Mouse (Mus musculus) forebrain, embryonic 16.5 days (tissue): ENCODE measurements at regions not wholly inside any gene's neighbourhood (a gene's known extent, or its start where the extent isn't known, plus 50 kb on each side); places are given as distances from the start of the nearest gene placed in this dataset.

Source experiments
- ATAC-seq: fragments of 200-750 bp; cut with Nextera tagmentation; 2 replicates; pipeline ENCODE4 v1.8.0; 2017; ENCODE audit warnings: mild to moderate bottlenecking, moderate library complexity
- H3K27ac ChIP-seq: fragments of 300-500 bp; sonication (generic); 2 replicates; pipeline ENCODE4 v1.5.1; 2014; ENCODE audit warnings: low read length, control low read depth
- H3K27me3 ChIP-seq: fragments of 300-500 bp; sonication (generic); replicated peaks from 2 replicates; pipeline ENCODE4 v1.6.1; 2014; ENCODE audit warnings: low read length; ENCODE audit not compliant: control insufficient read depth, insufficient read depth
- H3K36me3 ChIP-seq: fragments of 300-500 bp; sonication (generic); 2 replicates; pipeline ENCODE4 v1.6.1; 2014; ENCODE audit not compliant: control insufficient read depth, insufficient read depth
- H3K4me1 ChIP-seq: fragments of 300-500 bp; sonication (generic); replicated peaks from 2 replicates; pipeline ENCODE4 v1.6.1; 2014; ENCODE audit warnings: low read length; ENCODE audit not compliant: control insufficient read depth, insufficient read depth
- H3K4me2 ChIP-seq: fragments of 300-500 bp; sonication (generic); 2 replicates; pipeline ENCODE4 v1.6.1; 2014; ENCODE audit warnings: mild to moderate bottlenecking, low read length, control low read depth
- H3K4me3 ChIP-seq: fragments of 300-500 bp; sonication (generic); replicated peaks from 2 replicates; pipeline ENCODE4 v1.5.1; 2014; ENCODE audit warnings: mild to moderate bottlenecking, low read length, control low read depth
- H3K9ac ChIP-seq: fragments of 300-500 bp; sonication (generic); replicated peaks from 2 replicates; pipeline ENCODE4 v1.6.1; 2014; ENCODE audit warnings: low read depth, low read length, control low read depth
- H3K9me3 ChIP-seq: fragments of 300-500 bp; sonication (generic); 2 replicates; pipeline ENCODE4 v1.6.1; 2016; ENCODE audit warnings: low read length; ENCODE audit not compliant: control insufficient read depth
- whole genome bisulfite sequencing: fragments of 180-500 bp; shearing (Covaris S2); extraction: QIAGEN DNeasy Blood & Tissue Kit; methylation state at CpG from one replicate; pipeline ENCODE4 v1.1.7; 2014; 5-methylcytosine and 5-hydroxymethylcytosine counted together

DNA sequence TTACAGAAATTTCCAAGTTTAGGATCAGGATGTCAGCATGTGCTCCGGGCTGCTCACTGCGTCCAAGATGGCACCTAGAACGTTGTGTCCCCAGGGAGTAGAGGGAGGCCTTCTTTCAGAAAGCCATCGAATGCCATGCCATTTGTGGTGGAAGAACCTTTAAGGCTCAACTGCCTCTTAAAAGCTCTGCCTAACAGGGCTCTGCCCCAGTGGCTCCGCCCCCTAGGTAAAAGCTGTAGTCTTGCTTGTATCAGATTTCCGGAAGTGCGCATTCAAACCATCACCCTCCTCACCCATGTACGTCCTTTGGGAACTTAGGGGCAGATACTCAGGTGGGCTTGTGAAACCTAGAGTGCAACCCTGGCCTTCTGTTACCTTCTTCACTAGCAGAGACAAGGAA is 54.0 kb upstream of the Psmd7 start:
- no peak overlapping the region for H3K9ac ChIP-seq
- no peak for ATAC-seq
- no peak overlapping the region for H3K4me3 ChIP-seq
- no peaks in the 10 kb centered on the region for H3K27me3 ChIP-seq
- H3K9me3 ChIP-seq = no peaks in the 10 kb centered on the region
- H3K27ac ChIP-seq = no peak overlapping the region
- H3K4me1 ChIP-seq = no peaks in the 10 kb centered on the region
- WGBS = 85% methylated on average over 8 of the region's 8 CpGs
- H3K4me2 ChIP-seq = no peak overlapping the region
- H3K36me3 ChIP-seq = no peaks in the 10 kb centered on the region

DNA sequence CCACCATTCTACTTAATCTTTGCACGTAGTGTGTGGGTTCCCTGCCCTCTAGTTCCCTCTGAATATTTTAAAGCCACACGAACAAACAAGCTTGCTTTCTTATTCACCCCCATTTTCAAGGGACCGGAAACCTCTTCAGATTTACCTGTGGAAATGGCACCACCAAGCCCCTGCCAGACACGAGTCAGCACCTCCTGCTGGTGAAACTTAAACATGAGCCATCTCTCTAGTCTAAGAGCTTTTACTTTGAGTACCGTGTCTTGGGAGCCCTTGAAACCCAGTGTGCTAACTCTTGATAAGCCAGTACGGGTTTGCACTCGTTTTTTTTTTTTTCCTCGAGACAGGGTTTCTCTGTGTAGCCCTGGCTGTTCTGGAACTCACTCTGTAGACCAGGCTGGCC is 59.7 kb upstream of the Psmd7 start:
- H3K9me3 ChIP-seq = no peaks in the 10 kb centered on the region
- no peak overlapping the region for H3K27ac ChIP-seq
- H3K9ac ChIP-seq = no peak overlapping the region
- WGBS = 85% methylated on average over 8 of the region's 8 CpGs
- no peak overlapping the region for H3K4me3 ChIP-seq
- no peaks in the 10 kb centered on the region for H3K36me3 ChIP-seq
- no peaks in the 10 kb centered on the region for H3K4me1 ChIP-seq
- H3K4me2 ChIP-seq = no peak overlapping the region
- no peaks in the 10 kb centered on the region for H3K27me3 ChIP-seq
- ATAC-seq = no peak

DNA sequence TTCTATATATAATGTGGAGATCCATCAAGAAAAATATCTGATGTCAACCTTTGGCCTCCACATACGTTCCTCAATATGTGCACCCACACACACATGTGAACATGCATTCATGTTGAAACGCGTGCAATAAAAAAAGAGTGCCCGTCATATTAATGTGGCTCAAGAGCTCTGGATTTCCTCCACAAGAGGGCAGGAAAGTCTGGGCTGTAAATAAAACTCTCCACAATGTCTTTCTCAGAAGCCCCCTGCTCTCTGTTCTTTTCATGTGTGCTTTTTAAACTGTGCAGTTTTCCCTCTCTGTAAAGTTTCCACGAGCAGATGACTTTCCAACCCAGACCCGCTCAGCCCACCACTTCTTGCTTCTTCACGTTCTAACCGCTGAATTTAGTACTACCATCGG is 62.0 kb upstream of the Psmd7 start:
- Histone ChIP-seq H3K27ac (no peak overlapping the region), H3K4me1 (no peaks in the 10 kb centered on the region), H3K9ac (no peak overlapping the region), H3K4me3 (no peak overlapping the region), H3K27me3 (no peaks in the 10 kb centered on the region), H3K9me3 (no peaks in the 10 kb centered on the region), H3K36me3 (no peaks in the 10 kb centered on the region), H3K4me2 (no peak overlapping the region)
- ATAC-seq = no peak
- 89% methylated on average over 9 of the region's 9 CpGs for WGBS

DNA sequence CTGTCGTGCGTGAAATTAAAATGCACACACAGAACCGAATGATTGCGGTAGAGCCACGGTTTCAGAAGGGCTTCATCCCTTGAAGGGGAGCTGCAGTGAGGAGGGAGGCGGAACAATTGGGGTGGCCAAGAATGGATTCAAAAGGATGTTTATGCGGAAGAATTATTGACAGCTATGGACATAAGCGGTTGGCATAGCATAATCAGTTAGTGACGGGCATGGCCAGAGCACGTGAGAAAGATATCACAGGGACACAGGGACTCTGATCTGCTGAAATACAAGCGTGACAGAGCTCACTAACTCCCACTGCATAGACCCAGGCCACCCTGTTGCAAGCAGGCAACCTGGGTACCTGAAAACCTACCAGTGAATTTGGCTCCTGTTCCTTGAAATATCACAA is 63.2 kb upstream of the Psmd7 start:
- Histone ChIP-seq H3K27me3 (no peaks in the 10 kb centered on the region), H3K36me3 (no peaks in the 10 kb centered on the region), H3K4me1 (no peaks in the 10 kb centered on the region), H3K4me3 (no peak overlapping the region), H3K4me2 (no peak overlapping the region), H3K27ac (no peak overlapping the region), H3K9me3 (no peaks in the 10 kb centered on the region), H3K9ac (no peak overlapping the region)
- ATAC-seq = no peak
- WGBS = 83% methylated on average over 11 of the region's 11 CpGs

DNA sequence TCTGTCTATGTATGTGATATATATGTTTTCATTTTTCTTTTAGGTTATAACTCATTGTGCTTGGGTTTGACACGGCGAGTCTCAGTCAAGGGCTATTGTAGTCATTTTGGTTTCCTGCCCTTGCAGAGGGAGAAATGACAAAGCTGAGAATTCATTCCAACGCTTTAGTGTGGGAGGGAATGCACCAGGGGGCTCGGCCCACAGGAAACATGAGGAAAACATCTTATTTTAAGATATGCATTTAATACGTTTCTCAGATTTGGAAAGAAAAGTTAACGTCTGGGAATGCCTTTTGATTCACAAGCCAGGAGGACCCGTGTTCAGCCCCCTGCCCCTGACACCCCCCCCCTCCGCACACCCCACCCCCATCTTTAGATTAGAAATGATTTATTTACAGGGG is 64.0 kb upstream of the Psmd7 start:
- Histone ChIP-seq H3K4me1 (no peaks in the 10 kb centered on the region), H3K36me3 (no peaks in the 10 kb centered on the region), H3K4me2 (no peak overlapping the region), H3K4me3 (no peak overlapping the region), H3K9ac (no peak overlapping the region), H3K27ac (no peak overlapping the region), H3K9me3 (no peaks in the 10 kb centered on the region), H3K27me3 (no peaks in the 10 kb centered on the region)
- 82% methylated on average over 8 of the region's 8 CpGs for WGBS
- ATAC-seq = no peak

DNA sequence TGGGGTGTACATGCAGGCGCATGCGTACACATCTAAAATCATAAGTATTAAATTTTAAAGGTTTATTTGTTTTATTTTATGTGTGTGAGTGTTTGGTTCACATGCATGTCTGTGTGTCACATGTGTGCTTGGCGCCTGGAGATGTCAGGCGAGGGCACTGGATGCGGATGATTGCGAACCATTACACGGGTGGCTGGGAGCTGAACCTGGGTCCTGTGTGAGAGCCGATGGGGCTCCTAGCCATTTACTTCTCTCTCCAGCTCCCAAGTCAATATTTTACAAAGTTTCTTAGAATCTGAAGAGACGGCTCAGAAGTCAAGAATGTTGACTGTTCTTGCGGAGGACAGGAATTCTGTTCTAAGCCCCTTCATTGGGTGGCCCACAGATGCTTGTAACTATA is 65.4 kb upstream of the Psmd7 start:
- Histone ChIP-seq H3K9ac (no peak overlapping the region), H3K4me3 (no peak overlapping the region), H3K27me3 (no peaks in the 10 kb centered on the region), H3K4me2 (no peak overlapping the region), H3K4me1 (no peaks in the 10 kb centered on the region), H3K36me3 (no peaks in the 10 kb centered on the region), H3K27ac (no peak overlapping the region), H3K9me3 (no peaks in the 10 kb centered on the region)
- no peak for ATAC-seq
- WGBS = 92% methylated on average over 10 of the region's 10 CpGs

DNA sequence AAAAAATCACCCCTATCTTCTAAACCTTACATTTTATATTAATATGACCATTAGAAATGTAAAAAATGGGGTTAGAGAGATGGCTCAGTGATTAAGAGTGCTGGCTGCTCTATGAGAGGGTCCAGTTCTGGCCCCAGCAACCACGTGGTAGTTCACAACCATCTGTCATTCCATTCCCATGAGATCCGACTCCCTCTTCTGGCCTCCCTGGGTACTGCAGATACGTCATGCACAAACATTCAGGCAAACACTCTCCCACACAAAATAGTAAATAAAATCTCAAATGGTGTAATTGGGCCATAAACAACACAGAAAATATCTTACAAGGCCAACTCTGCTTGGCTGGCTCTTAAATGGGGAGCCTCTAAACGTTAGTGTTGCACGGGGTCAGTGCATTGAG is 68.4 kb upstream of the Psmd7 start:
- Histone ChIP-seq H3K4me2 (no peak overlapping the region), H3K27ac (no peak overlapping the region), H3K9me3 (no peaks in the 10 kb centered on the region), H3K36me3 (no peaks in the 10 kb centered on the region), H3K4me1 (no peaks in the 10 kb centered on the region), H3K27me3 (no peaks in the 10 kb centered on the region), H3K4me3 (no peak overlapping the region), H3K9ac (no peak overlapping the region)
- WGBS = 74% methylated on average over 5 of the region's 5 CpGs
- no peak for ATAC-seq

DNA sequence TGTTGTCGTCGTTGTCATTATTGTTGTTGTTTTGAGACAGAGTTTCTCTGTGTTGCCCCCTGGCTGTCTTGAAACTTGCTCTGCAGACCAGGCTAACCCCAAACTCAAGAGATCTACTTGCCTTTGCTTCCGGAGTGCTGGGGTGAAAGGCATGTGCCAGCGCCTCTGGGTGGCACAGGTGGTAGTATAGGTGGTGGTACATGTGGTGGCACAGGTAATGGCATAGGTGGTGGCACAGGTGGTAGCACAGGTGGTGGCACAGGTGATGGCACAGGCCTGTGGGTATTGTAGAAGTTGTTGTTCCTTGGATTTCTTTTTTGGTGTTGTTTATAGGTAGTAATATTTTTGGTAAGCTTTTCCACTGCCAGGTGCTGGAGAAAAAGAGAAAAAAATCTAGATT is 69.5 kb upstream of the Psmd7 start:
- Histone ChIP-seq H3K4me3 (no peak overlapping the region), H3K36me3 (no peaks in the 10 kb centered on the region), H3K4me2 (no peak overlapping the region), H3K4me1 (no peaks in the 10 kb centered on the region), H3K27ac (no peak overlapping the region), H3K27me3 (no peaks in the 10 kb centered on the region), H3K9ac (no peak overlapping the region), H3K9me3 (no peaks in the 10 kb centered on the region)
- no peak for ATAC-seq
- WGBS = 94% methylated on average over 4 of the region's 4 CpGs

DNA sequence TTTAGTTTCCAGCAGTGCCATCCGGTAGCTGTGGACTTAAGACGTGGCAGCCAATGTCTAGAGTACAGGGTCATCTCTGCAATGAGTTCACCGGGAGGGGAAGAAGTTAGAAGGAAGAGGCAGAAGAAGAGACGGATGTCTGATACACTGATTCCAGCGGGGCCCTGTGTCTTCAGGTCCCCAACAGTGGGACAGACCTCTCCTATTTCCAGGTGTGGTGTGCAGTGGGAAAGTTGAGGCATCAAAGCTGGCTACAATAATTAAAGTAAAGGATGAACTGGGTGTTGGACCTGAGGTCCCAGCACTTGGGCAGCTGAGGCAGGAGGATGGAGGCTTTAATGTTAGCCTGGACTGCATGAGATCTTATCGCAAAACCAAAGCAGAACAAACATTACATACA is 70.1 kb upstream of the Psmd7 start:
- Histone ChIP-seq H3K27ac (no peak overlapping the region), H3K4me2 (no peak overlapping the region), H3K36me3 (no peaks in the 10 kb centered on the region), H3K4me1 (no peaks in the 10 kb centered on the region), H3K4me3 (no peak overlapping the region), H3K9ac (no peak overlapping the region), H3K9me3 (no peaks in the 10 kb centered on the region), H3K27me3 (no peaks in the 10 kb centered on the region)
- no peak for ATAC-seq
- WGBS = 95% methylated on average over 6 of the region's 6 CpGs

DNA sequence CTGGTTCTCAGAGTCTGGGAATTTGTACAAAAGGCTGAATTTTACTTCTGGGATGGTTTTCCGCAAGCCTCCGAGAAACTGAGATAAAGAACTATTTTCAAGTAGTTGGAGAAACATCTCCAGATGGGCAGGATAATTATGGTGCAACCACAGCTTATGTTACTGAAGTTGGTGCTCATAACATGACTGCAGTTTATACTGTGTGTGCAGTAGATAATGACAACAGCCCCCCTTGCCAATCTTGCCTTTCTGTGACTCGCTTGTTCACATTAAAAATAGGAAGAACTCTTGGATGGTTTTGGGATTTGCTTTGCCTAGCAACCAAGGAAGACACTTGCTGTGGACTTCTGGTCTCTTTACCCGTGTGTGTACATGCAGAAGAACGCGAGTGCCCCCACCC is 72.4 kb upstream of the Psmd7 start:
- H3K4me2 ChIP-seq = no peak overlapping the region
- H3K36me3 ChIP-seq = no peaks in the 10 kb centered on the region
- H3K9me3 ChIP-seq = no peaks in the 10 kb centered on the region
- 0 out of 2 replicates have a peak, but pooled peaks cover 2% of the 10 kb centered on the region for H3K27me3 ChIP-seq
- H3K9ac ChIP-seq = no peak overlapping the region
- no peak for ATAC-seq
- WGBS = 88% methylated on average over 6 of the region's 6 CpGs
- no peaks in the 10 kb centered on the region for H3K4me1 ChIP-seq
- no peak overlapping the region for H3K27ac ChIP-seq
- no peak overlapping the region for H3K4me3 ChIP-seq
